Mouse (Mus musculus) hematopoietic stem cell, adult 5-6 weeks (primary cell): ENCODE measurements around the gene Pvalb. TPM values are rescaled to one million over a fixed set of nuclear protein-coding genes. Genes with fewer than 3 reads are reported as not detected.

Experiments used
- ATAC-seq, 2 experiments: fragments of 125-278 bp in 1 of 2; replicated peaks in 1 of 2; 2 replicates each; pipeline ENCODE4 v1.8.0; 2016 to 2017; ENCODE audit warnings: inconsistent platforms in 2 of 2, mild to moderate bottlenecking in 2 of 2, moderate number of reproducible peaks in 2 of 2, low read depth in 1 of 2, moderate TSS enrichment in 1 of 2; ENCODE audit not compliant: low FRiP score in 2 of 2, poor library complexity in 2 of 2, severe bottlenecking in 2 of 2, insufficient read depth in 1 of 2, low TSS enrichment in 1 of 2
- total RNA-seq: library from RNA; stranded (forward); fragments of 172-1452, 232-1000 nt; gene quantifications from 2 replicates; pipeline ENCODE4 v1.2.3, GENCODE M21; 2017

The Pvalb gene
- not detected in 2 replicates for total RNA-seq

GRCm38 (mm10) chr15:78206312-78206711 lies at the start of gene Pvalb:
Gene Pvalb, minus strand, starts transcription at chr15:78206400.
- ATAC-seq: no peak

DNA sequence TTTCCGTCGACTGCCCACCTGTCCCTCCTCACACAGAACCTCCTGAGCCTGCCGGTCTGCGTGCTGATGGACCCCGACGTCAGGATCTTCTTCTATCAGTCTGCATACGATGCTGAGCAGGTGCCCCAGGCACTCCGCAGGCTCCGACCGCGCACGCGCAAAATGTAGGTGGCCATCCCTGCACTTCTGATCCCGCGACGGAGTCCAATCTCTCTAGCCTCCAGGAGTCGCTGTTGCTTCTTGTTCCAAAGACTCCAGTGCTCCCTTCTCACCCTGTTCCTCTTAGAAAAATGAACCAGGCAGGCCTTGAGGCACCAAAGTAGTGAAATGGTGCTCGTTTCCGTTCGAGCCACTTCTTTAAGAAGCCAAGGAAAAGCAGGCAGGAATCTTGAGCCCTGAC lies 48.6 kb upstream of the Pvalb start:
- ATAC-seq: no peak

GRCm38 (mm10) chr15:78248410-78248809 lies 42.2 kb upstream of the Pvalb start:
- ATAC-seq: peak; percentile 52 to 54; a peak in 3 of 4 replicates

- peak in 1 of 2 experiments; percentile 37; a peak in 1 of 4 replicates for ATAC-seq
Observed at GRCm38 (mm10) chr15:78247659-78248058, 41.5 kb upstream of the Pvalb start.

GRCm38 (mm10) chr15:78246143-78247116 lies 40.2 kb upstream of the Pvalb start:
- no peak; a peak in 1 of 4 replicates for ATAC-seq

- peak; percentile 74 to 75 for ATAC-seq
Observed at GRCm38 (mm10) chr15:78244695-78245492, 38.7 kb upstream of the Pvalb start, which contains the start of gene Ncf4. Gene Ncf4, plus strand, starts transcription at chr15:78244801.

DNA sequence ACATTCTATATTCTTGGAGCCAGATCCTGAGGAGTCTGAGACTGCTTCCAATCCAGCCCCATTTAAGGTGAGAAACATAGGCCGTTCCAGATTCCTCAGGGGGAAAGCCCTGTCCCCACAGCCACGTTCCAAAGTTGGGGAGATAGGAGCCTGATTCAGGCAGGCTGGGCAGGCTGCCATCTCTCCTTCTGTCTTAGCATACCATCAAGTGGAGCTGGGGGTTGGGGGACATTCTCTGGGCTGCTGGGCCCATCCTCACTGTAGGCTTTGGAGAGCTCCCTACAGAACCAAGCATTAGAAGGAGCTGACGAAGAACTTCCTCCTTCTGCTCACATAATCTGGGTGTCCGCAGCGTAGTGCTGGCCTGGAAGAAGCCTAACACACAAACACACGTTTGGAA lies 37.6 kb upstream of the Pvalb start:
- no peak for ATAC-seq

- no peak for ATAC-seq
Observed at GRCm38 (mm10) chr15:78243061-78243460, 36.9 kb upstream of the Pvalb start.

DNA sequence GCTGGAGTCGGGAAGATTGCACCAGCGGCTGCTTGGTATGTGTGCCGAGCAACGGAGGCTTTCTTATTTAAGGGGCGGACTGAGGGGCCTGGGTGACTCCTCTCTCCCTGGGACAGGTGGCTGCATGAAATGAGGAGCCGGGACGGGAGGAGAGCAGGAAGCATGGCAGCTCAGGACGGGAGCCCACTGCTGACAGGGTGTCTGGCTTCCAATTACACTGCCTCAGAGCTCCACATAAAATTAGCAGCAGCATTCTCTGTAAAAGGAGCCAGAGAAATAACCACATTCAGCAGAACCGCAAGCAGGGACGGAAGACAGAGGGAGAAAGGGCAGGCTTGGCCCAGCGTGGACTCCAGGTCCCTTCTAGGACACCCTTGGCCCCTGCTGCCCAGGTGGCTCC lies 35.1 kb upstream of the Pvalb start:
- no peak for ATAC-seq

GRCm38 (mm10) chr15:78239956-78240617 lies 33.9 kb upstream of the Pvalb start:
- no peak for ATAC-seq

DNA sequence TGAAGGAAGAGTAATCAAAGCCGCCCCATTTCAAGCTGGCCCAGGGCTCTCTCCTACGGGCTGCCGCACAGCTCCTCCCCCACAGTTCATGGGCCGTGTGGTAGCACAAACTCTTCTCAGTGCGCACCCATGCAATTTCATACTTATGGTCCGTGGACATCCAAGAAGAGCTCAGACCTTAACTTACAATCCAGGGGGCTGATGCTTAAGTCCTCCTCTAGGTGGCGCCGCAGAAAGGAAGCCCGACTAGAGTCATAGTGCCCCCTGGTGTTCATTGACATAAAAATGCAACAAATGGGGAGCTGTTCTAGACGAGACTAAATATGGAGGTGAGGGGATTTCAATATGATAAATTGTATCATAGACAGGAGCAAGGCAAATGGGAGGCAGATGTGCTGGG lies 33.3 kb upstream of the Pvalb start:
- ATAC-seq: peak; percentile 58 to 79

DNA sequence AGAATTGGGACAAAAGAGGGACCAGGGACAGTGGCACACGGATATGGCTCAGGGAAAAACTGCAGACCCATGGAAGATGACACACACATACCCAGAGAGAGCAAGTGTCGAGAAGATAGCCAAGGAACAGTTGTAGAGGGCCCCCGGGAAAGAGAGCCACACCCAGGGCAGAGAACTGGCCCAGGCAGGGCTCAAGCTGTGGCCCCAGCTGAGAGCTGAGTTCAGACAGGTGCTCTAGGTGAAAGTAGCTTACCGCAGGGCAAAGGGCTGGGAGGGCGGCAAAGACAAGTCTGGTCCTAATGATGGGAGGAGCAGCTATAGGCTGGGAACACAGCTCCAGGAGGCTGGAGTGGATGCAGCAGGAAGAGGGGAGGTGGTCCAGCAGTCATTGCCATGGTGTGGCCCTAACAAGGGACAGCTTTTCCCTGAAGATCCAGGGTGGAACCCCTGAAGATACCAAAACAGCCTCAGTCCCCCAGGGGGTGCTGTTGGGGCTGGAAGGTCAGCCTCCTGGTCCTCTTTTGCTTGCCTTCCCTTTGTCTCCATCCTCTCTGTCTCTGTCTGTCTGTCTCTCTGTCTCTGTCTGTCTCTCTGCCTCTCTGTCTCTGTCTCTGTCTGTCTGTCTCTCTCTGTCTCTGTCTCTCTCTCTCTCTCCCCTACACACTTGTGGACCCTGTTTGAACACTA lies 28.8 kb upstream of the Pvalb start:
- no peak for ATAC-seq

DNA sequence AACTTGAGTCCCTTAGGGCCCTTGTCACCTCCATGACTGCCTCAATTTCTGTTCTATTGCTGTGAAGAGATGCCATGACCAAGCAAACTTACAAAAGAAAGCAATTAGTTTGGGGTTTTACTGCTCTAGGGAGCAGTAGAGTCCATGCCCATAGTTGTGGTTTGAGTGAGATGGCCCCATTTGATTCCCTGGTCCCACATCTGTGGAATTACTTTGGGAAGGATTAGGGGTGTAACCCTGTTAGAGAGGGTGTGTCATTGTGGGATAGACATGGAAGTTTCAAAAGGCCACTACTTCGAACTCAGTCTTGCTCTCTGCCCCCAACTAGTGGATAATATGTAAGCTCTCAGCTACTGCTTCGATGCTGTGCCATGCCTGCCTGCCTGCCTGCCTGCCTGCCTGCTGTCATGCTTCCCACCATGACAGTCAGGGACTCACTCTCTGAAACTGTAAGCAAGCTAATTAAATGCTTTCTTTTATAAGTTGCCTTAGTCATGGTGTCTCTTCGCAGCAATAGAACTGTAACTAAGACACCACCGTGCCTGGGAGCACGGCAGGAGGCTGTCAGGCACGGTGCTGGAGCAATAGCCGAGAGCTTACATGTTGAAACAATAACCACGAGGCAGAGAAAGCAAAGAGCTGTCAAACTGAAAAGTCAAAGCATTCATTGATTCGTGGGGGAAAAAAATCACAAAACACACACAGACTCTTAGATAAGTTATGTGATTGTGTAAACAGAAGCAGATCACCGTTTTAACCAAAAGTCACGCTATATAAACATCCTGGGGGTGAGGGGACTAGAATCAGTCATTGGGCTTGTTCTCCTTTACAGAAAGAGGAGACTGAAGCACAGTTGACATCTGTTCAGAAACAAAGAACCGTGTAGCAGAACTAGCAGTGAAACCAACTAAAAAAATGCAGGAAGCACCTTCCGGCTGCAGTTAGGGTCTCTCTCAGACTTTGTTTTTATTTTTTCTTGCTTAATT lies 25.4 kb upstream of the Pvalb start:
- ATAC-seq: no peak

GRCm38 (mm10) chr15:78227816-78228215 lies 21.6 kb upstream of the Pvalb start:
- no peak for ATAC-seq

- ATAC-seq: no peak
Observed at GRCm38 (mm10) chr15:78215269-78215668, 9.1 kb upstream of the Pvalb start.

- ATAC-seq: no peak
Observed at GRCm38 (mm10) chr15:78211367-78211766, 5.2 kb upstream of the Pvalb start.
